Mouse (Mus musculus) kidney, embryonic 15.5 days (tissue): Measurements from ENCODE around the gene Marf1. TPM values are rescaled to one million over a fixed set of nuclear protein-coding genes. Genes with fewer than 3 reads are reported as not detected.
A peak's percentile ranks its signal among the peaks of the same experiment; 100 is the strongest.

Experiments
- microRNA counts: library from miRNA; unstranded; fragments of <30 nt; microRNA quantifications from one replicate; lab custom pipeline; 2016
- microRNA-seq: library from miRNA; unstranded; fragments of <30 nt; microRNA quantifications from one replicate; pipeline ENCODE4, GENCODE M21; 2016
- polyA plus RNA-seq: library from polyadenylated mRNA; unstranded; fragments of >200 nt; fragmentation: Nextera tagmentation; extraction: Ambion mirVana; gene quantifications from 2 replicates; pipeline ENCODE4 v1.2.1, GENCODE M21; 2015

Gene Marf1
- polyA plus RNA-seq, 1 experiment from 2014 or later, result 16.8 TPM

MicroRNAs encoded within 50 kb of the gene (microRNA counts, 519-probe panel; counts per million panel counts)
- 2,467 counts per million, percentile 41 among the panel's probes with 10 or more counts for microRNA mmu-miR-484 (lab: Ali Mortazavi, UCI)

Small RNA genes within 50 kb of the gene (microRNA-seq; reads per million reads assigned to microRNA genes)
- gene Gm27671 (not detected), gene Mir484 (1,727 reads per million, percentile 83 among the genes with 10 or more reads in this experiment)

Other genes starting within 250 kb of the Marf1 start
- gene 2900011O08Rik, start 176.7 kb downstream of the Marf1 start, polyA plus RNA-seq, result 1.6 and 2.2 TPM in 2 replicates
- 0.08 TPM in 1 of 2 replicates, not detected in the other for gene Ifitm7, start 176.5 kb downstream of the Marf1 start, polyA plus RNA-seq
- 123 and 126 TPM in 2 replicates for gene Nde1, start 76 bp downstream of the Marf1 start, polyA plus RNA-seq
- 7.0 and 30.6 TPM in 2 replicates for gene Myh11, start 128.0 kb upstream of the Marf1 start, polyA plus RNA-seq
- 141 and 148 TPM in 2 replicates for gene Fopnl, start 154.1 kb upstream of the Marf1 start, polyA plus RNA-seq
- 13.3 and 13.5 TPM in 2 replicates for gene Abcc1, start 198.2 kb upstream of the Marf1 start, polyA plus RNA-seq